Mouse (Mus musculus): ENCODE data around the gene Rell1.

DNA sequence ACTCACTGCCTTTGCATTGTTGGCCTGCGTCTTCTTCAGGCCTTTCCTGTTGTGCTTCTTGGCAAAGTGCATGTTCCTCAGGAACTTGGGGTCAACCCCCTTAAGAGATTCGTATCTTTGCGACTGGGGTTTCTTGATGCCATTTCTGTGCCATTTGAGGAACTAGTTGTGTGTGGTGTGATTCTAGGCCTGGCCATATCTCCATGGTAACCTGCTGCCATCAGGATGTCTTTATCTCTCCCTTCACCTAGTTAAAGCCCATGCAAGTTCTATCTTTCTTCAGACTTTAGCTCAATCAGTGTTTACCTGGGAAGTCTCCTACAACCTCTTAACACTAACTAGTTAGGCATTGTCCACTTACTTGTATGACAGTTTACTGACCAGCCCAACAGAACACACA lies 22.0 kb upstream of the Rell1 start:
- TF ChIP-seq CTCF (IDR thresholded peaks at IDR 0.05; ENCODE audit: low read depth): no peak
- TF ChIP-seq EP300 (IDR thresholded peaks at IDR 0.05; ENCODE audit: low read depth): no peak
